In genomic region chr1:20190444-20190843, GRCm38 (mm10) we compare ENCODE assay signal across 15 mouse cellular contexts.
DNase-seq lines count a peak whose midpoint lies in the region; ATAC-seq lines count a peak whose summit lies in the region.
"Had no signal": no experiment of that assay in that cellular context is flagged by ENCODE, and none has a peak within 500 bp of the region (broad histone marks: within the 10 kb centered on the region; RNA-seq: fewer than 3 reads in every experiment).

No protein-coding gene starts in this region.

- H3K36me3 ChIP-seq in forebrain, embryonic 13.5 days (ENCODE audit: poor library complexity, severe bottlenecking), result no peaks in the 10 kb centered on the region
- H3K36me3 ChIP-seq in forebrain, embryonic 10.5 days (replicated peaks), result no peaks in the 10 kb centered on the region
- H3K36me3 ChIP-seq in hindbrain, embryonic 15.5 days, result no peaks in the 10 kb centered on the region
- H3K36me3 ChIP-seq in midbrain, embryonic 16.5 days (ENCODE audit: control insufficient read depth, insufficient read depth, low read length), result no peaks in the 10 kb centered on the region
- H3K36me3 ChIP-seq: heart, embryonic 12.5 days; intestine, embryonic 15.5 days had no signal

- H3K4me2 ChIP-seq in forebrain, embryonic 13.5 days, result peak overlapping the region; percentile 22; the same call in 1 of the 2 replicates
- peak overlapping the region; percentile 31 for H3K4me2 ChIP-seq in hindbrain, embryonic 15.5 days
- peak overlapping the region; percentile 40 for H3K4me2 ChIP-seq in midbrain, embryonic 16.5 days (ENCODE audit: low read length)
- H3K4me2 ChIP-seq: heart, embryonic 12.5 days; intestine, embryonic 15.5 days; lung, embryonic 14.5 days had no signal

- H3K27ac ChIP-seq in forebrain, embryonic 13.5 days, result no peak overlapping the region
- no peak overlapping the region for H3K27ac ChIP-seq in forebrain, embryonic 10.5 days
- no peak overlapping the region for H3K27ac ChIP-seq in hindbrain, embryonic 15.5 days (replicated peaks)
- H3K27ac ChIP-seq in midbrain, embryonic 16.5 days (ENCODE audit: low read length), result no peak overlapping the region
- H3K27ac ChIP-seq: intestine, embryonic 15.5 days had no signal

- no peaks in the 10 kb centered on the region for H3K4me1 ChIP-seq in forebrain, embryonic 13.5 days
- H3K4me1 ChIP-seq in forebrain, embryonic 10.5 days, result peaks cover 6% of the 10 kb centered on the region; the same call in 1 of the 2 replicates
- no peaks in the 10 kb centered on the region for H3K4me1 ChIP-seq in hindbrain, embryonic 15.5 days (replicated peaks)
- H3K4me1 ChIP-seq in midbrain, embryonic 16.5 days (ENCODE audit: control insufficient read depth, insufficient read depth, low read length), result peaks cover 4% of the 10 kb centered on the region
- H3K4me1 ChIP-seq: heart, embryonic 12.5 days; intestine, embryonic 15.5 days had no signal

- ATAC-seq in forebrain, embryonic 13.5 days, result no peak
- ATAC-seq in hindbrain, embryonic 15.5 days (ENCODE audit: low FRiP score, low read depth), result no peak
- ATAC-seq in midbrain, embryonic 16.5 days, result 0 out of 2 replicates have a peak, but pooled peaks have one; percentile 45
- ATAC-seq: intestine, embryonic 15.5 days had no signal

- H3K9ac ChIP-seq in forebrain, embryonic 13.5 days, result no peak overlapping the region
- H3K9ac ChIP-seq in hindbrain, embryonic 15.5 days, result no peak overlapping the region
- H3K9ac ChIP-seq in midbrain, embryonic 16.5 days (ENCODE audit: low read depth, low read length), result no peak overlapping the region
- H3K9ac ChIP-seq: heart, embryonic 12.5 days; intestine, embryonic 15.5 days; lung, embryonic 14.5 days had no signal

- WGBS in forebrain, embryonic 13.5 days, result 20% methylated on average over 9 of the region's 9 CpGs
- WGBS in forebrain, embryonic 10.5 days, result 40% methylated on average over 9 of the region's 9 CpGs
- WGBS in hindbrain, embryonic 15.5 days, result 11% methylated on average over 9 of the region's 9 CpGs
- WGBS in midbrain, embryonic 16.5 days, result 18% methylated on average over 9 of the region's 9 CpGs

- DNase-seq in forebrain, embryonic 10.5 days (ENCODE audit: extremely low spot score, low spot score), result no peak
- DNase-seq in embryo, embryonic 10.5 days (ENCODE audit: low spot score), result peak; percentile 52
- no peak for DNase-seq in layer of hippocampus, postnatal 10 days (ENCODE audit: low spot score in 2 of 2)
- no peak for DNase-seq in layer of hippocampus, adult 9-11 months
- DNase-seq in heart, adult 8-10 months (ENCODE audit: low spot score), result no peak
- DNase-seq: adrenal gland, postnatal 36 days; cerebellum, adult 18-20 months; lung, embryonic 14.5 days; spleen, adult 18-20 months; thymus, adult 18-20 months had no signal

- H3K27me3 ChIP-seq in forebrain, embryonic 13.5 days, result no peaks in the 10 kb centered on the region
- no peaks in the 10 kb centered on the region for H3K27me3 ChIP-seq in forebrain, embryonic 10.5 days (ENCODE audit: poor library complexity, severe bottlenecking)
- no peaks in the 10 kb centered on the region for H3K27me3 ChIP-seq in hindbrain, embryonic 15.5 days
- H3K27me3 ChIP-seq in midbrain, embryonic 16.5 days (ENCODE audit: control insufficient read depth, insufficient read depth, low read depth, low read length), result no peaks in the 10 kb centered on the region
- H3K27me3 ChIP-seq: heart, embryonic 12.5 days; intestine, embryonic 15.5 days had no signal

- no peak overlapping the region for H3K4me3 ChIP-seq in forebrain, embryonic 13.5 days
- no peak overlapping the region for H3K4me3 ChIP-seq in forebrain, embryonic 10.5 days
- no peak overlapping the region for H3K4me3 ChIP-seq in hindbrain, embryonic 15.5 days
- H3K4me3 ChIP-seq in midbrain, embryonic 16.5 days (ENCODE audit: low read depth, low read length), result no peak overlapping the region; the same call in 1 of the 2 replicates
- H3K4me3 ChIP-seq: heart, embryonic 12.5 days; intestine, embryonic 15.5 days had no signal

- no peaks in the 10 kb centered on the region for H3K9me3 ChIP-seq in forebrain, embryonic 13.5 days (replicated peaks)
- H3K9me3 ChIP-seq in forebrain, embryonic 10.5 days, result no peaks in the 10 kb centered on the region
- H3K9me3 ChIP-seq in hindbrain, embryonic 15.5 days, result no peaks in the 10 kb centered on the region
- no peaks in the 10 kb centered on the region for H3K9me3 ChIP-seq in midbrain, embryonic 16.5 days (replicated peaks; ENCODE audit: control insufficient read depth, low read length, poor library complexity, severe bottlenecking)
- H3K9me3 ChIP-seq: heart, embryonic 12.5 days; intestine, embryonic 15.5 days had no signal
